Mouse (Mus musculus) layer of hippocampus, adult 18-20 months (tissue): ENCODE results near the gene Gm20696. TPM values are rescaled to one million over a fixed set of nuclear protein-coding genes. Genes with fewer than 3 reads are reported as not detected.

Experiments
- DNase-seq, 2 experiments: peaks; one replicate each; pipeline ENCODE4 v3.0.0; 2022; ENCODE audit warnings: low spot score in 2 of 2
- total RNA-seq, 2 experiments: library from RNA; stranded (reverse); gene quantifications; 2 replicates each; pipeline ENCODE4 v1.2.3; 2021

The Gm20696 gene
- total RNA-seq, 2 experiments from 2014 or later: 5.7 to 7.4 TPM

DNA sequence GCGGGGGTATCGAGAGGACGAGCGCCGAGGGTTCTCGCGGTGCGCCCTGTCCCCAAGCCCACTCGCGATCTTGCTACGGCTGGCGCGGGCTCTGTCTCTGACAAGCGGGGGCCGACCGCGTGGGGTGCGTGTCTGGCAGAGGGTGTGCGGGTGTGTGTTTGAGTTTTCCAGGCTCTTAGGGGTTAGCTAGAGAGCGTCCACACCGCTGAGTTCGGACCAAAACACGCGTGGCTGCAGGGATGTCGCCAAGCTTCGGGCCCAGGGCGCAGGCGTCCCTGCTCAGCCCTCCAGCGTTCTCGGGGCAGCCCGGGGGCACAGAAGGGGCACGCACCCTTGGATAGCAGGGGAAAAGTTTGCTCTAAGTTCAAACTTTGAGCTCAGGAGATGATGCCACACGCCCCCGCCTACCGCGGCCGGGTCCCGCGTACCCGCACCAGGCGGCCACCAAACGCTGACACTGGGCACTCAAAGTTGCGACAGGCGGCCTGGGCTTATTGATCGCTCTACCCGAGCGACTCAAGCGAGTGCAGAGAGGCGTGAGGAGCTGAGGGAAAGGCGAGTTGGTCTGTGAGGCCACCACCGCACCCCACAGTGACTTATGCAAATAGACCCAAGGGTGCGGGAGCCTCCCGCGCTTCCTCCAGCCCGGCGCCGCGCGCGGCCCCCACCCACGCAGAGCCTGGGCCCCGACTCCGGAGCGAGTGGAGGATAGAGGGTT, 144.8 kb downstream of the Gm20696 start:
- peak in 1 of 2 experiments; percentile 28 for DNase-seq

DNA sequence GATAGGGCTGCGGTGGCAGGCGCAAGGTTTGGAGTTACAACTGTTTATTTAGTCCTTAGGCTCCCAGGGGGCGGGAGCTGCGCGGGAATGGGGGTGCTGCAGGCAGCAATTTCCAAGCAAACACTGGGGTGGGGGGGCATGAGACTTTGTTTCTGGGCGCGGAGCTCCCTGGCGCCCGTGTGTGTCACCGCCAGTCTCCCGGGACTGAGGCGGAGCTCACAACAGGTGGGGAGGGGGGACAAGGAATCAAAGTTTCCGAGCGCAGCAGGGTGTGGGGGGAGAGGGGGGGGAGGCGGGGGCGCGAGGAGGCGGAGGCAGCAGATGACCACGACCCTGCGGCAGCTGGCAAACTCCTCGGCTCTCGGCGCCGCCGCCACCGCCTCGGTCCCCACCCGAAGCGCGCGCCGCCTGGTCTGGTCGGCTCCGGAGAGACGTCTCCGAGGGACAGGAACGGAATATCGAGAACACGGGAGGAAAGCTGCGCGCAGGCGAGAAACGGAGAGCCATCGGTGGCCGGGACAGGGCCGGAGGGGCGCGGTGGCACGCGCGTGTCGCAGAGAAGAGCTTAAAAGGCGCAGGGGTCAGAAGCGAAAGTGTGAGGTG, 145.5 kb downstream of the Gm20696 start:
- peak in 1 of 2 experiments; percentile 54 for DNase-seq

DNA sequence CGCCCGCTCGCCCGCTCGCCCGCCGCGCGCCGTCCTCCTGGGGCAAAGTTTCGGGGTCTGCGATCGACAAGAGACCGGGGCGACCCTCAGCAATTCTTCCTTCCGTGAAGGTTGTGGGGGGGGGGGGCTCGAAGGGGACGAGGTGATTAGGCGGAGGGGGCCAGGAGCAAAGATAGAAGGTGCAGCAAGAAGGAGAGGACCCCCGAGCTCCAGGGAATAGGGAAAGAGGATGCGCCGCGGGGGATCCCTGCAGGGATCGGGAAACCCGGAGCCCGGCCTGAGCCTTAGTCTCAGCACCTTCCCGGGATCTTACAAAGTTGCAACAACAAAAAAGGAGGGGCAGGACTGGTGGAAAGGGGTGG, 145.9 kb downstream of the Gm20696 start:
- DNase-seq: no peak

DNA sequence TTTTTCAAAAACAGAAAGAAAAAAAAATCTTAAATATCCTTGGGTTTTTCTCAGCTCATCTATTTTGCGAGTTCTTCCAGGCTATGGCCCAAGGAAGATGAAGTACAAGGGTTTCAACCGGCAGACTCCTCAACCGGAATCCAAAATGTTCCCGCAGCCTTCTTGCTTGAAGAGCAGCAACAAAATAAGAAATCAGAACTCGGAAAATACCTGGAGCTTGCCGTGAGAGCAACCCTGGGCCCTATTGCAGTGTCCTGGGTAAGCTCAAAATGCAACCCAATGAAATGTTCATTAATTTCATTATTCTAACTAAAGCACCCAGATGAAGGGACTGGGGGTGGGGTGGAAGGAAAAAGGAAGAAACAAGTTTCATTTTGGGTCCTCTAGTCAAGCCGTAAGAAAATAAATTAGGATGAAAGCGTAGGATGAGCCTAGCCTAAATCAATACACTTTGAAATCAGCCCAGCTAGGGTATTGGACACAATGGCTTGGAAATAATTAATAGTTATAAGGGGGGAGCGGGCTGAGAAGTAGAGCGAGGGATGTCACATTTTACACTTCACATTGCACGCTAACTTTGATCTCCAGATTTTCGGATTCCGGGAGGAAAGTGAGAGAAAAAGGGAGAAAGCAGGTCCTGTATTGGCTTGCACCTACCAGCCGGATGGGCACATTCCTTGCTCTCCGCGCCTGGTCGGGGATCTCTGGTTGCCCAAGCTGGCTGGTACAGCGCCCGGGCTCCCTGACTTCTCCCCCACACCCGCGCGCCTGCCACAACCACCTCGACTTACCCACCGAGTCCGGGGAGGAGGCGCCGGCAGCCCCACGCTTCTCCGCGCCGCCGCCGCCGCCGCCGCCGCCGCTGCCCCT, 146.6 kb downstream of the Gm20696 start:
- peak in 1 of 2 experiments; percentile 42 for DNase-seq

DNA sequence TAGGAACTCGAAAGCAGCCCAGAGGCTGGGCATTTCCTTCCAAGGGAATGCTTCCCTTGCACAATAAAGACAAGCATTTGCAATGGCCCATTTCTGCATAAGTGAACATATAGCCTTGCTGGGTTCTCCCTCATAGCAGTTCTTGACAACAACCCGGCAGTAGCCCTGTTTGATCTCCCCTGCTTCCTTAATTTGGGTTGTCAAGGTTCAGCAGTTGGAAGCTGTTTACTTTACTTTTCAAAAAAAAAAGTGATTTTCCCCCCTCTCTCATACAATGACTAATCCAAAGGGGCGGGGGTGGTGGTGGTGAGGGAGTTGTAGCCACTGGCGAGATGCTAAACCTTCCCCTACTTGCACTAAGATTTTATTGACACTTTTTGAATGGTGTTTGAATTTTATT, 147.5 kb downstream of the Gm20696 start:
- DNase-seq: no peak

DNA sequence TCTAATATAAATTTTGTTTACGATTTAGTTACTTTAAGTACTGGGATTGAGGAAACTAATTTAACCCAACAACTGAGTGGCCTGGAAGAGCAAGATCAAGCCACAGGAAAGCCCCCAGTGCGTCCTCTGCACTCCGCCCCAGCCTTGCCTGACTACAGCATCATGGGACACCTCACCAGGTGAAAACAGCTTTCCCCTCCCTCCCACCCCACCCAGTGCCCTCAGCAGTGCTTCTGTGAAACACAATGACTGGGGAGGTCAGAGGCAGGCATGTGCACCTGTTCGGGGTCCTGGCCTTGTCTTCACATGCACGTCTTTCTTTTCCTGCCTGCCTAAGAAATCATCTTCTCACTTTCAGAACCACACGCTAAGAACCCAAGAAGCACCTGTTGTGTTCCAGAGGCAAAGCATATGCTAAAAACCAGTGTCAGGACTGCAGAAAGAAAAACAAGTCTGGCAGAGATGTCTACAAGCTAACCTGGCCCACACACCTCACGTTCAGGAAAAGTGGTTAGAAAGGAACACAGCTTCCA, 150.9 kb downstream of the Gm20696 start:
- DNase-seq: no peak

DNA sequence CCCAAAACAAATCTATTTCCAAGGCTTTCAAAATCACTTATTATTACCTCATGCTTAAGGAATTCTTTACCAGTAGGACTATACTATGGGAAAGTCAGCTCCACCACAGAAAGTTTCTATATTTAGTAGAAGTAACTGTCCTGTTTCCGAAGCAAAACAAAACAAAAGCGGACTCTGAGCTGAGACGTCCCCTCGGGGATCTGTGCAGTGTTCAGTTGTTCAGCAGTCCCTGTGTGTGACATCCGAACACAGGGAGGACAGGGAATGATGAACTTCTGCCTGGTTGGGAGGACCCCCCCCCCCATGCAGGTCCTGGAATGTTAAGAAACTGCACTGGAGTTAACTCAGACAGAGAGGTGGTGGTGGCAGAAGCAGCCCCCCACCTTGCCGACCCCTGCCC, 154.7 kb downstream of the Gm20696 start:
- no peak for DNase-seq

DNA sequence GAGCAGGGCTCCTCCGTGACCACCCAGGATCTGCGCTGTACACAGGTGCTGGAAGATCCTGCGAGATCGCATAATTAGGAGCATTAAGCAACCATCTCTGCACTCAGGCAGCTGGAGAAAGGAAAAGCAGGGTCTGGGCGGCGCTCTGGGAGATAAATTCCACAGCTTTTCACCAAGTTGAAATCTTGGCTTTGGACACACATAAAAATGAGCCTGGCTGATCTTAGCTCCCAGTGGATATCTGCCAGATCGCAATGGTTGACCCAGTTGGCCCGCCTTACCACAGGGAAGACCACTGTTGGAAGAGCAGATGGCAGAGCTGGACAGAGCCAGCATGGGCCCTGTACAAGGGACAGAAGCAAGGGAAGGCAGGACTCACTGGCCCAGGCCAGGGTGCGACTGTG, 157.4 kb downstream of the Gm20696 start:
- DNase-seq: no peak

DNA sequence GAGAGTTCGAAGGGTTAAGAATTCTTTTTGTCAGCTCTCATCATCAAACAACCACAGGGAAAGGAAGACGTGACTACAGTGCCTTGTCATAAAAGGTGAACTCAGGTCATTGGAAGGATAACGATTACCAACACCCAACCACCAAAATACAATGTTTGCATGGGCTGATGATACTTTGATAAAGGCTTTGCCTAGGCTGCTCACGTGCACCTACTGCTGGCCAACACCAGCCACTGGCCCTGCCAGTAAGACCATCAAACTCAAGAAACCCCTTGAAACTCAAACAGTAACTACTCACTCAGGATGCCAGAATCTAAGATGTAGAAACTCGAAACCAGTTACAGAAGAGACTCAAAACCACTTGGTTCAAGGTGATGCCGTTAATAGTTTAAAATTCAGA, 159.8 kb downstream of the Gm20696 start:
- DNase-seq: no peak

DNA sequence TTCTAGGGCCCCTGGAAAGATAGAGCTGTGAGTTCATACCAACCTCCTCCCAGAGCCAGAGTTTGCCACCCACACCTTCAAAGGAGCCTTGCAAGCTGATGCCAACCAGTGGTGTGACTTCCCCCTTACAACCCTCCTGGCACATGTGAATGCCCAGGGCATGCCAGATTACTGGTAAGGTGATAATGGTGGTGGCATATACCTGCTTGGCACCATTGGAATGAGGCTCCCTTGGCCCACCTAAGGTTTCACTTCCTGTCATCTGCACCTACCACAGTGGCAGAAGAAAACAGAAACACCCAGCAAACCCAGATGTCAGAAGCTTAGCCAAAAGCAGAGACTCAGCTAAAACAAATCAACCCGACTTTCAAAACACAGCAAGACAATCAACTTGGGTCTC, 162.9 kb downstream of the Gm20696 start:
- DNase-seq: no peak

DNA sequence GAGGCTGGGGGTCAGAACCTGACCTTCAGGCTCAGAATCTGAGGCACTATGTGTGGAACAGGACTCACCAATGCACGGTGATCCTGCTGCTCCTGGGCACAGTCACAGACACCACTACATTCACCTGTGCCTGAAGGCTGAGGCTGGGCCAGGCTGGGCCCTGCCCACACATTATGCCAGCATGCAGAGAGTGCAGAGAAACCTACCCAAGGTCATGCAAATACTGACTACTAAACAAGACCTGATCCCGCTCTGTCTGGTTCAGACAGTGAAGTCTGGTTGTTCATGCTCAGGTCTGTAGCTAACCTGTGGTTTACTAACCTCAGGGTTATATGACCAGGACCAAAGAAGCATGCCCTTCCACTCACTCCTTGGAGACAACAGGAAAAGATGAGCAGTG, 163.9 kb downstream of the Gm20696 start:
- no peak for DNase-seq

DNA sequence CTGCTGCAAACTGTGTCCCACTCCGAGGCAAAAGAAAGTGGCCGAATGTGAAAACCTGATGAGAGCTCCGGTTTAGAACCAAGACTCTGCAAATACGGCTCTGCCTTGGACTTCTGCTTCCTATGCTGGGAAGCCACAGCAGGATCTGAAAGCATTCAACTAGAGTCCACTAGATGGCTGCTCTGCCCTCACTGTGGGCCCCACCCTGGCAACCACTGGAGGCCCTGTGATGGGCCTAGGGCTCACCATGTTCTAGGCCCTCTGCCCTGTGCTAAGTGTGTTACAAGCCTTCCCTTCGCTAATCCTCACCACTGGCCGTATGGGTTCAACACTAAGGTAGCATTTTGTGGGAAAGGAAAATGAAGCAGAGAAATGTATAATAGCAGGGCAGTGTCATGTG, 164.3 kb downstream of the Gm20696 start:
- DNase-seq: no peak

DNA sequence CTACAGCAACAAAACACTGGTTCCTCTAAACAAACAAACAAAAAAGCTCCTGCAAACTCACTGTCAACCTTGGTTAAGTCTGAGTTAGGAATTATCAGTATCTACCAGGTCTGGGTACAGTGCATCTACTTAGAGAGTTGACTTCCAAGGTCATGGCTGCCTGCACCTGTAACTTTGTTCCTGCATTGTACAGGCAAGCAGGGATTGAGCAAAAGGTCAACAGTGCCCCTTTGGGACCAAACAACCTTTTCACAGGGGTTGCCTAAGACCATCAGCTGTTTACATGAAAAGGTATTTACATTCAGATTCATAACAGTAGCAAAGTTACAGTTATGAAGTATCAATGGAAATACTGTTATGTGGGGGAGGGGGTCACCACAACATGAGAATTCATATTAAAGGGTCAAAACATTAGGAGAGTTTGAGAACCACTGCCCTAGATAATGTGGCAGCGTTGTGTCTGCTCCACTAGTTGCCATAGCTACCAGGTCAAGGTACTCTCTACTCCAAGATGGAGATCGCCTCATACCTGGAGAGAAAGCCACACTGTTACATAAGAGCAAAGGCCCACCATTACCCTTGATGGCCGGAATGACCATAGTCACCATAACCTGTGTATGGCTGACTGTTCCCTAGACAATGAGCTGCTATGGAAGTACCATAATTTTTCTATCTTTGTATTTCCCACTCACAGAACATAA, 165.9 kb downstream of the Gm20696 start:
- DNase-seq: no peak

DNA sequence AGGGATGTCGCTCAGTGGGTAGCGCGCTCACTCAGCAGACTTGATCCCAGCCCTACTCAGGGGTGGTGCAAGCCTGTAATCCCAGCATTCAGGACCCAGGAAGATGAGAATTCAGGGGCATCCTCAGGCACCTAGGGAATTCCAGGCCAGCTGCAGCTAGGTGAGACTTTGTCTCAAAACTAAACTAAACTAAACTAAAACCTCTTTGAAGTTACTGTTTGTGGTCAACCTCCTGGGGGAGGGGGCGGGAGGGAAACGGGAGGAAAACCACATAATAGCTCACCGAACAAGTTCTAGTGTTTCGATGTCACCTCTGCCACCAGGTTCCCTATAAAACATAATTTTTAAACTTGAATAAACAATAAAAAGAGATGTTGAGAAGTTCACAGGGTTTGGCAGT, 168.5 kb downstream of the Gm20696 start:
- no peak for DNase-seq

DNA sequence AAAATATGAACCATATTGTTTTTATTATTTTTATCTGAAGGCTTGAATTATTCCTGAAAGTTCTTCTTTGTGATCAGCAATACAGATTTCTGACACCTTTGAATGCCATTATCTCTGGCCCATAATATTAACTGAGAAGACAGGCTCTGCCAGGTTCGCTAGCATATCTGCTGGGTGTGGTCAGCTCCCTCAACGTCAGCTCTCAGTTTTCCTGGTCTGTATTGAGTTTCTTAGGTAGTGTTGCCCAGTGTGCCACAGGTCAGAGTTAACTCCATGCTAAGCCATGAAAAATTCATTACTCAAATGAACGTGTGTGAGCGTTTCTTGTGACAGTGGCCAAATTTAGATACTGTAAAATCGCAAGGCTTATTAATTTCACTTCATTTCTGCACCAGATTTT, 170.5 kb downstream of the Gm20696 start:
- no peak for DNase-seq

DNA sequence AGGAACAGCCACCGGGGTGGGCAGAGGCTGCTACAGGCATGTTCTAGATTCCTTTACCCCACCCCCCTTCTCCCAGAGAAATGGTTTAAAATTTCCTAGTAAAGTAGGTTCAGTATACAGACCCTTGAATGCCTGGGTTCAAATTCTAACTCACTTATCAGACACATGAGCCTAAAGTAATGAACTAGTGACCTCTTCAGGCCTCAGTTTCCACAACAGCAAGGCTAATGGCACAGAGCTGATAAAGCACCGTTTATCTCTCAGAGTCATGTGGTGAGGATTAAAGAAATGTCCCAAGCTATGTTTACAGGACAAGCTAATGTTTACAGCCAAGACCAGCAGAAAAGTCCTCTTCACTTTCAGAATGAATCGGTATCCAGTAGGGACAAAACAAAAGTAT, 173.7 kb downstream of the Gm20696 start:
- no peak for DNase-seq

DNA sequence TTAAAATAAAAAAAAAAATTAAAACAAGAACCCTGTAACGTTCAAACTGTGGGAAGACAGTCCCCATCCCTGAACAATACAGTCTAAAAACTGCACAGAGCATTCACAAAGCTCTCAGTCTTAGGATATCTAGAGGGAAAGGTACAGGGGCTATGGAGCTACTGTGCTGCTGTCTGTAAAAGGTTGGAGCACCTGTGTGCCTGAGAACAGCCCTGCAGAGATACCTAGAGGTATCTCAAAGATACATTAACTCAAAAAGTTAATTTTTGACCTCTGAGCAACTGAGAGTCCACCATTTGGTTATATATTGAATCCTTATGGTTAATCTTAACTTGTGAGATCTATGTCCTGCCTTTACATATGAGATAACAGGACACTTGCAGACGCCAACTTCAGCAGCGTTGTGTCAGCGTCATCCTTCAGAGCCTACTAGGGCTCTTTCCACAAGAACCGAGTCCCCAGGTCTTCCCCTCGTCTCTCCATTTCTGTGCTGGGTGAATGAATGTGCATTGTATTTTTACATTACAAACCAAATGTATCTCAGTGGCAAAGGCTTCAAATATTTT, 174.5 kb downstream of the Gm20696 start:
- DNase-seq: no peak

DNA sequence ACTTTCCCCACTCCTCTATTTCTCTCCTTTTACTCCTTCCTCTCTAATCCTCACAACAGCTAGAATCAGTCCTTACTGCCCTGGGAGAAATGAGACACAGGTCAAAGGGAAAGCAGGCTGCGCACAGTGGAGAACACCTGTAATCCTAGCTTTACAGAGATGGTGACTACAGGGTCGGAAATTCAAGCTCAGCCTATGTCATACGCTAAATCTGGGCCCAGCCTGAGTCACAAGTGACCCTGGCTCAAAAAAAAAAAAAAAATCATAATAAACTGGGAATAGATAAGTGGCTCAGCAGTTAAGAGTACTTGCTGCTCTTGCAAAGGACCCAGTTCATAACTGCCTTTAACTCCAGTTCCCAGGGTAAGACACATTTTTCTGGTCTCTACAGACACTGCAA, 175.5 kb downstream of the Gm20696 start:
- no peak for DNase-seq

DNA sequence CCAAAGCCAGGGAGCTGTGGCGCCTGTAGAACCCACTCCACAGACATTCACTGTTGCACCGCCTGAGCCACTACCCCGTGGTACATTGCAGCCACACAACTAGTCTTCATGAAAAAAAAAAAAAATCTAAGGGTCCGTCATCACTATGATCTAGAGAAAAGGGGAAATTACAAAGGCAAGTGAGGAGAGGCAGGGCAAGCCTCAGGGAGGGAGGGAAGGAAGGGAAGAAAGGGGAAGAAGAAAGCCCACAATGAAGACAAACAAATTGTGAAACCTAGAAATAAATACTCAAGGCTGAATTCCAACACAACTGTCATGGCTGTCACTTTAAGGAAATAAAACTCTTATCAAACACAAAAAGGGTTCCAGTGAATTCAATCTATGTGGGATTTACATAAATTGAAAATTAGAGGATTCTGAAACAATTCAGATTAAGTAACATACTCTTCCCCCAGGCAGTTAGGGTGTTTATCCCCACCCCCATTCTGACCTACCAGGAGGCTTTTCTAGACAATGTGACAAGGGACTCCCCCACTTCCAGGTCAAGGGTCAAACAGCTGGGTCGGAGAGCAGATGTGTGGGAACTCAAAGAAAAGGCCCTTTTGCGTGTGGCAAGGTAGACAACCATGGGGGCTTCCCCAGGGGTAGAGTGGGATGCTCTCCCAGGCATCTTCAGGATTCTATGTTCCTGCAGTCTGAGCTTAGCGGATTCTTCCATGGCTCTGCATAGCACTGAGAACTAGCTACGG, 176.5 kb downstream of the Gm20696 start:
- DNase-seq: no peak

DNA sequence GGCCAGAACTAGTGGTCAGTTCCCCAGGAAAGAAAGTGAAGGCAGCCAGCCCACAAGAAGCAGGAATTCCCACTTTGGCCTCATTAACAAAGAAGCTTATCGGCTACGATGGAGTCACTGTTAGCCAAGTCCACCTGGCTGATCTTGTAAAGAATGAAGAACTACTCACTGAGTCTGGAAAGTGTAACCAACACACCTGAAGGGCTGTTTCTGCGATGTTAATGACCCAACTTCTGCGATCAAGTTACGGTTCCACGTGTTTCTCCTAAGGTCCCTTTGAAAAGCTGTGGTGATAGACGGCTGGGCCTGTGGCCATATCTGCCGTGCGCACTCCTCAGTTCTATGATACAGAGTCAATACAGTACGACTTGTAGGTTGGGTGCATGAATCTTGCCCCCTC, 177.2 kb downstream of the Gm20696 start:
- no peak for DNase-seq
